Mouse (Mus musculus) MEL (cell line): ENCODE results near the gene Gdf11.
A peak's percentile ranks its signal among the peaks of the same experiment; 100 is the strongest.

Experiments
- CTCF ChIP-seq, 3 experiments: IDR thresholded peaks in 2 of 3; conservative IDR thresholded peaks in 1 of 3; 2 replicates each; pipeline ENCODE4 v1.5.1; 2011 to 2012; ENCODE audit warnings: low read length in 3 of 3, low read depth in 2 of 3, mild to moderate bottlenecking in 2 of 3, improper control_type of control experiment in 1 of 3, inconsistent platforms in 1 of 3, mixed read lengths in 1 of 3, moderate library complexity in 1 of 3; ENCODE audit not compliant: control insufficient read depth in 1 of 3, insufficient read depth in 1 of 3, poor library complexity in 1 of 3, severe bottlenecking in 1 of 3
- GABPA ChIP-seq: IDR thresholded peaks from 2 replicates; pipeline ENCODE4 v1.6.1; 2012; ENCODE audit warnings: low read depth, mild to moderate bottlenecking, inconsistent platforms, low read length, improper control_type of control experiment, moderate library complexity
- SMC3 ChIP-seq: IDR thresholded peaks from 2 replicates; pipeline ENCODE4 v1.6.1; 2011; ENCODE audit warnings: low read depth, low read length, improper control_type of control experiment
- UBTF ChIP-seq: IDR thresholded peaks from 2 replicates; pipeline ENCODE4 v1.6.1; 2012; ENCODE audit warnings: low read depth, mild to moderate bottlenecking, inconsistent platforms, low read length, improper control_type of control experiment, moderate library complexity, borderline replicate concordance; ENCODE audit not compliant: insufficient read depth

- TF ChIP-seq CTCF (IDR thresholded peaks at IDR 0.05 in 2 of 3, conservative IDR thresholded peaks at IDR 0.05 in 1 of 3; ENCODE audit: control insufficient read depth in 1 of 3, insufficient read depth in 1 of 3, low read depth in 2 of 3, low read length in 3 of 3, poor library complexity in 1 of 3, severe bottlenecking in 1 of 3) (peak; percentile 38 to 94 (median 78); a peak in 5 of 6 replicates), GABPA (no peak), UBTF (no peak), SMC3 (peak; percentile 90)
Observed at GRCm38 (mm10) chr10:128895437-128895836, 3.9 kb upstream of the Gdf11 start.
